Mouse (Mus musculus): ENCODE data around the gene Cd46. TPM values are rescaled to one million over a fixed set of nuclear protein-coding genes. Genes with fewer than 3 reads are reported as not detected.

The Cd46 gene
- polyA plus RNA-seq, 1 experiment from 2014 or later: 0.35 TPM

DNA sequence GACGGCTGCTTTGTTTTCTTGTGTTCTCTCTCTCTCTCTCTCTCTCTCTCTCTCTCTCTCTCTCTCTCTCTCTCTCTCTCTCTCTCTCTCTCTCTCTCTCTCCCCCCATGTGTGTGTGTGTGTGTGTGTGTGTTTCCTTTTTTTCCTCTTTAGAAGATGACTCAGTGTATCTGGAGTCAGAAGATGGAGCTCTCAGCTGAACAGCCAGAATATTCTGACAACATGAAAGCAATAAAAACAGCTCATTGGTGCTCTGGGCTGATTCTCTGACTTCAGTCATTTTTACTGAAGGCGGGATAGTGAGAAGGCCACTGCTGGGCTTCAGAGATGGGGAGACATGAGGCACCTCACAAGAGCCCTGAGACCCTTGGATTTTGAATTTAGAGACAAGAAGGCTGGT, 70.2 kb downstream of the Cd46 start:
- H3K27me3 ChIP-seq: no peaks in the 10 kb centered on the region
- TF ChIP-seq CTCF (IDR thresholded peaks at IDR 0.05): no peak
- CTCF ChIA-PET: no interaction called here
- POLR2A ChIA-PET: no interaction called here
- ATAC-seq (no peak), DNase-seq (ENCODE audit: low read depth, low spot score) (no peak)
- in situ Hi-C loops (cut with MboI; ENCODE audit: low pct_unique_long_range_greater_than_20kb): no loop called here

DNA sequence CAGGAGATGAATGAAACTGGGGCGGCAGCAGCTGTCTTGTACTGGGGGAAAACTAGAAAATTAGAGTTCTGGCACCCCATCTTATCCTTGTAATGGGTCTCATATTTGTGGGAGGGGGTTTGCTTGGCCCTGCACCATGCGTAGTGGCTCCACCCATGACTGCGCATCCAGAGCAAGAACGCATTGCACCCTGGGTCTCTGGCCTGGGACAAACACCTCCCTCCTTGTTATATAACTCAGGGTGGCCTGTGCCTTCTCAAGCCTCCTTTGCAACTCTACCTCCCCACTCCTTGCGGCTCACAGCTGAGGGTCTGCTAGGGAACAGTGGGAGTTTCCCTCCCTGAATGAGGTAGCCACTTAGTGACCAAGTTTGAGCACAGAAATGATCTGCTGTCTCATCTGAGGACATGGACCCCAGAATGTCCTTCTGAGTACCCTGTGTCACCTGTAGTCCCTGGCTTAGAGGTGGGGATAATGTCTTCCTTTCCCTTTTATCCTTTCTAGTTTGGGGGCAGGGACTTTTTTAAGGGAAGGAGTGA, 72.9 kb downstream of the Cd46 start:
- no peak for TF ChIP-seq CTCF (IDR thresholded peaks at IDR 0.05)
- ChIA-PET CTCF (interaction anchor here (2.5 kb wide), 1 partner anchor 11 kb away, joined by 11 read pairs; no protein-coding TSS in a partner anchor), POLR2A (interaction anchor here (0.6 kb wide), 1 partner anchor 200 kb away, joined by 4 read pairs; no protein-coding TSS in a partner anchor)
- ATAC-seq (no peak), DNase-seq (ENCODE audit: low read depth, low spot score) (no peak)
- in situ Hi-C loops (cut with MboI; ENCODE audit: low pct_unique_long_range_greater_than_20kb): no loop called here
- H3K27me3 ChIP-seq: no peaks in the 10 kb centered on the region

DNA sequence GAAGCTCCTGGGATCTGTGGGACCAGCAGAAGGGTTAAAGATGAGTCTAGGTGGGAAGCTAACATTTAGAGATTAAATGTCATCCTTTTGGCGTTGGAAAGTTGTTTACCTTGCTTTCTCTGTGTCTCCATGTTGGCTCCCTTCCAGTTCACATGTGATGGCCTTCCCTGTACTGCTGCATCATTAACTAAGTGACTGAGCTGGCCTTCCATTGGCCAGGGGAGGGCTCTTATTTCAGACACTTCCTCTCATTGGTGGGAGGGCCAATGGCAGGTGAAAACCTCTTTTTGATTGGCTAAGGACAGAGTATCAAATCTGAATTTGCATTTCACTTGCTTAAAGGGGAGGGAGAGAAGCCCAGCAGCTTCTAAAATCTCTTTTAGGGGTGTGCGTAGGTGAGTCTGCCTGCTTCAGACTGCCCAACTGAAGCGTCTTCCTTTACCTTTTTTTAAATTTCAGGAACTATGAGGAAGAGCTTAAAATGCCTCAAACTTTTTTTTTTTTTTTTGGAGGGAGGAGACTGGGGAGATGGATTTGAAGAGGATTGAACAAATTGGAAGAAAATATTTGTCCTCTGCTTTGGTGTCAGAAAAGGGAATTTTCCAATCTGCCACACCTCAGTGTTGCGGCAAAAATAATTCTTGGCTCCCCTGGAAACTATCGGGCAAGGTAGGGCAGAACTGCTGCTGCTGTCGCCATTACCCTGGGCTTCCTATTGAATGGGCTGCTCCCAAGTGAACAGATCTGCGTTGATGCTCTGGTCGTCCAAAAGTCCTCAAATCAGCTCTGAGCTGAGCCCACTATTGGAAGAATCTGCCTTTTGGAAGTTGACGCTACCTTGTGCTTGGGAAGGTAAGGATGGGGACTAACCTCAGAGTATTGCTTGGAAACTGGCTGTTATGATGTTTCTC, 73.7 kb downstream of the Cd46 start:
- in situ Hi-C loops (cut with MboI; ENCODE audit: low pct_unique_long_range_greater_than_20kb): no loop called here
- no peaks in the 10 kb centered on the region for H3K27me3 ChIP-seq
- ChIA-PET CTCF (interaction anchor here (1.1 to 2.5 kb wide), 2 partner anchors 8 to 12 kb away, joined by 3 to 11 read pairs; no protein-coding TSS in a partner anchor), POLR2A (interaction anchor here (0.6 kb wide), 1 partner anchor 200 kb away, joined by 4 read pairs; no protein-coding TSS in a partner anchor)
- TF ChIP-seq CTCF (IDR thresholded peaks at IDR 0.05): no peak
- ATAC-seq (no peak), DNase-seq (ENCODE audit: low read depth, low spot score) (no peak)

DNA sequence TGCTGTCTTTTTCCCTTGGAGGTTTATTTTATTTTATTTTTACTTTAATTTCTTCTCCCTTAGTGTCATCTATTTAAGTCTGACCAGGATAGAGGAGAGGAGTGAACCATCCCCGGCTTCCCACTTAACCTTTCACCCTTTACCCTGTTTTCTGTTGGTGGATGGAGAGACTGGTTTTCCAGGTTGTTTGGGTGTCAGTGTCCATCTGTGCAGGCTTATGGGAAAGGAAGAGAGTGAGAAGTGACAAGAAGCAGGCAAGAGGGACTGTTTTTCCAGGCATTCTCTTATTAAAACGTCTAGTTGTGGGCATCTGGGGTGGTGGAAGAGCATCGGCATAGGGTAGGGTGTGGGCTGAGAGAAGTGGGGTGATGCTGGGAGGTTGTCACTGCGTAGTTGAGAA, 74.4 kb downstream of the Cd46 start:
- TF ChIP-seq CTCF (IDR thresholded peaks at IDR 0.05): no peak
- CTCF ChIA-PET: interaction anchor here (1.1 to 2.5 kb wide), 2 partner anchors 8 to 13 kb away, joined by 3 to 11 read pairs; no protein-coding TSS in a partner anchor
- in situ Hi-C loops (cut with MboI; ENCODE audit: low pct_unique_long_range_greater_than_20kb): no loop called here
- ATAC-seq (no peak), DNase-seq (ENCODE audit: low read depth, low spot score) (no peak)
- POLR2A ChIA-PET: no interaction called here
- no peaks in the 10 kb centered on the region for H3K27me3 ChIP-seq

DNA sequence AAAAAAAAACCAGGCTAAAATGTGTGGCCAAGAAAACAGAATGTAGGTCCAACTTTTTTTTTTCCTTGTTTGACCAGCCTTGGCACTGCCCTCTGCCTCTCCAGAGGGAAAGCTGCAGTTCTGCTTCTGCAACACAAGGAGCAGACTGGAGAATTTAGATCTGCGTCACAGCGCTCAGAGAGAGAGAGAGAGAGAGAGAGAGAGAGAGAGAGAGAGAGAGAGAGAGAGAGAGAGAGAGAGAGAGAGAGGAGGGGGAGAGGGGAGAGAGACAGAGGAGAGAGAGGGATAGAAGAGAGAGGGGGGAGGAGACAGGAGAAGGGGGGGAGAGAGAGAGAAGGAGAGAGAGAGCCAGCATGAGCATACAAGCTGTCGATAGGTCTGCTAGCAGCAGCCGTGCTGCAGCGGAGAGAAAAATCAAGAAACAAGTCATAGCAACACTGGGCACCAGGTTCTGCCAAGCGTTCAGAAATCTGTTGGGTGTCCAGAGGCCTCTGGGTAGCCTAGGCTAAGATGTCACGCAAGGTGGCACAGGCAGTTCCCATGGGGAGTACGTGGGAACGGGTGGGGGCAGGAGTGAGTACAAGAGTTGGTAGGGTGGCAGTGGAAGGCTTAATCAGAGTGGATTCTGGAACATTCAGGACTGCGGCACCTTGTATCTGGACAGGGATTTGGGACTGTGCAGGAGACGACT, 75.1 kb downstream of the Cd46 start:
- TF ChIP-seq CTCF (IDR thresholded peaks at IDR 0.05): peak; percentile 39
- in situ Hi-C loops (cut with MboI; ENCODE audit: low pct_unique_long_range_greater_than_20kb): no loop called here
- H3K27me3 ChIP-seq: no peaks in the 10 kb centered on the region
- CTCF ChIA-PET: interaction anchor here (0.7 to 3.1 kb wide), 3 partner anchors 13 to 55 kb away, joined by 3 to 7 read pairs (median 3); no protein-coding TSS in a partner anchor
- POLR2A ChIA-PET: no interaction called here
- DNase-seq (ENCODE audit: low read depth, low spot score) (no peak), ATAC-seq (peak; percentile 82)

DNA sequence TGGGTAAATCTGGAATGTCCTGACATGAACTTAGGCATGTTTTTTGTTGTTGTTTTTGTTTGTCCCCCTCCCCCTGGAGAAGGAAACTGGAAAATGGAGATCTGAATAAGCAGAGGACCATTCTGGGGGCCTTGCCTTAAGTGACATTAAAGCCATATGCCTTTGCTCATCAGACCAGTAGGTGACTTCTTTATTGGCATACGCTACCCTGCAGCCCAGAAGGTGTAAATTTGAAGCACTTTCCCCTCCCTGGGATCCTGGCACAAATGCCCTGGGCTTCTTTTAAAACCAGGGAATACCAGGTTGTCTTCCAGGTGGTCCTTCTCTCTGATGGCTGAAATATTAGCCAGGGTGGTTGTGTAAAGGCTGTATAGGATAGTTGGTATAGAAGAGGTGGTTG, 76.8 kb downstream of the Cd46 start:
- no peak for ATAC-seq
- no peak for DNase-seq (ENCODE audit: low read depth, low spot score)
- H3K27me3 ChIP-seq: no peaks in the 10 kb centered on the region
- TF ChIP-seq CTCF (IDR thresholded peaks at IDR 0.05): no peak
- ChIA-PET POLR2A (no interaction called here), CTCF (interaction anchor here (3.1 kb wide), 1 partner anchor 12 kb away, joined by 7 read pairs; no protein-coding TSS in a partner anchor)
- in situ Hi-C loops (cut with MboI; ENCODE audit: low pct_unique_long_range_greater_than_20kb): no loop called here

DNA sequence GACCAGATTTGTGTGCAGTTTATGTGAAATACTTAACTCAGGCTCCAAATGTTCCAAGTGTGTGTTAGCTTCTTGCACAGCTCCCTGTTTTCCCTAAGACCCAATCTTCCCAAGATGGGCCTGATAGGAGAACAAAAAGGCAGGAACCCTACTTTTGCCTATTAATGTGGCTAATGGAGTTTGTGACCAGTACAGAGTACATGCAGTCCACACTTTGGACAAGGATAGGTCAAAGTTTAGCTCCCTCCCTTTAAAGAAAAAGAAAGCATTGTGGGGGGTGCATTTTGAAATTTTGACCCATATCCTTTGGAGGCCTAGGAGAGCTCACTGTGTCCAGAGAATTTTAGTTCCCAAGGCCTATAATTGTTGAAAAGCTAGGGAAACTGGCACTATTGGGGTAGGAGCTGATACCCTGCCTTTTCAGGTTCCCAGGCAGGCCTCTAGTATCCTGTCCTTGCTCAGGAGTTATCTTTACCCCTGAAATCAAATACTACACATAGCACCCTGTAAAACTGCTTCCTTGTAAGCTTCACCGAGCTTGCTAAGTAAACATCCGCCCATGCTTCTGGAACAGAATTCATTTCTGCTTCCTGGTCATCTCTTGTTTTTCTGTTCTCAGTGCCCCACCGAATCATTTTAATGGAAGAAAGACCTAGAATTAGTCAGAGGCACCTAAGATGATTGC, 77.7 kb downstream of the Cd46 start:
- CTCF ChIA-PET: interaction anchor here (1.2 to 3.1 kb wide), 3 partner anchors 11 to 38 kb away, joined by 3 to 7 read pairs (median 5); no protein-coding TSS in a partner anchor
- H3K27me3 ChIP-seq: no peaks in the 10 kb centered on the region
- POLR2A ChIA-PET: no interaction called here
- in situ Hi-C loops (cut with MboI; ENCODE audit: low pct_unique_long_range_greater_than_20kb): no loop called here
- TF ChIP-seq CTCF (IDR thresholded peaks at IDR 0.05): no peak
- ATAC-seq (peak; percentile 23), DNase-seq (ENCODE audit: low read depth, low spot score) (no peak)

DNA sequence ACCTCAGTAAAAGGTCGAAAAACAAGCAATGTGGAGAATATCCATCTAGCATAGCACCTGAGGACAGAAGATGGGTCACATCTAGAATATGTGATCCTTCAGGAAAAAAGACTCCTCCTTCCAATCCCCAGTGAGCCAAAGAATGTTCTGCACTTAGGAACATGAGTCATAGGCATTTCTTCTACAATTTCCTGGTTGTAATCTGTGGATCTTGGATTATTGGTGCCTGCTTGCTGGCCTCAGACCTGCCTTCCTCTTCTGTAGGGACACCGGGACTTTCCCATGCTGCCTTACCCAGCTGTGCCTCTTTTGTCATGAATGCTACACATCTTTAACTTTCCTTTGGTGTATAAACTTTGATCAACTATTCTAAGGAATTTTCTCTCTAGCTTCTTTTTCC, 79.5 kb downstream of the Cd46 start:
- in situ Hi-C loops (cut with MboI; ENCODE audit: low pct_unique_long_range_greater_than_20kb): no loop called here
- no peaks in the 10 kb centered on the region for H3K27me3 ChIP-seq
- no peak for TF ChIP-seq CTCF (IDR thresholded peaks at IDR 0.05)
- POLR2A ChIA-PET: no interaction called here
- DNase-seq (ENCODE audit: low read depth, low spot score): no peak
- ATAC-seq: no peak
- CTCF ChIA-PET: interaction anchor here (1.4 to 1.8 kb wide), 2 partner anchors 20 to 30 kb away, joined by 3 to 4 read pairs; no protein-coding TSS in a partner anchor

DNA sequence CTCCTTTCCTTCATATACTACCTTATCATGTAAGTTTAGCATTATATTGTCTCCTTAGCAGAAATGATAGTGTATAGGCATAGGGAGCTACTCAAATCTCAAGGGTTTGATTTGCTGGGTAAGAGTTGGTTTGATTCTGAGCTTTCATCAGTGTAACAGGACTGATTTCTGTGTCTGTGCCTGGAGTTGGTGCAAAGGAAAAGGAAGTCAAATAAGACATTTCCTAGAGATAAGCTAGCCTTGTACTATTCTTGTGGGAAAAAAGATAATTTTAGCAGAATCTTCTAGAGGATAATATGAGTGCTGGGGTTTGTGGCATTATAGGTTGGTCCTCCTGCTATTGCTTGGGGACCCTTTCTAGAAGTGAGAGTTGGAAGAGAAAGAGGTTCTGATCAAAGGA, 85.8 kb downstream of the Cd46 start:
- no peak for ATAC-seq
- no peak for DNase-seq (ENCODE audit: low read depth, low spot score)
- ChIA-PET POLR2A (interaction anchor here (0.7 kb wide), 2 partner anchors 21 to 23 kb away, joined by 3 read pairs; no protein-coding TSS in a partner anchor), CTCF (interaction anchor here (1.2 to 2.7 kb wide), 2 partner anchors 8 to 30 kb away, joined by 3 to 6 read pairs; no protein-coding TSS in a partner anchor)
- no peaks in the 10 kb centered on the region for H3K27me3 ChIP-seq
- in situ Hi-C loops (cut with MboI; ENCODE audit: low pct_unique_long_range_greater_than_20kb): no loop called here
- no peak for TF ChIP-seq CTCF (IDR thresholded peaks at IDR 0.05)

DNA sequence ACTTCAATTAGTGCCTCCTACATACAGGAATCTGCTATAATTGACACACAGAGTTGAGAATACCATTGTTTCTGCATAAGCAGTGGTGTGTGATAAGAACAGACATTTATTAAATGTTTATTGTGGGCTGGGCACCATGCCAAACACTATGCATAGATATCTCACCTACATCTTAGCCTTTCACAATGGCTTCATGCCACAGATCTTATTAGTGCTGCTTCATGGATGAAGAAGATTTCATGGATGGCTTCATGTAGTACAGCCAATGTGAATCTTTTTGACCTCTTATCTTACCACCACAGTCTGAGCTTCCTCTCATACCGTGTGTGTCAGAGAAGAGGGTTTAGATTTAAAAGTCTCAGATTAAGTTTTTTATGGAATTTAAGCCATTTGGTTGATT, 87.9 kb downstream of the Cd46 start:
- ChIA-PET CTCF (interaction anchor here (1.5 kb wide), 1 partner anchor 11 kb away, joined by 7 read pairs; no protein-coding TSS in a partner anchor), POLR2A (no interaction called here)
- no peak for DNase-seq (ENCODE audit: low read depth, low spot score)
- no peak for TF ChIP-seq CTCF (IDR thresholded peaks at IDR 0.05)
- in situ Hi-C loops (cut with MboI; ENCODE audit: low pct_unique_long_range_greater_than_20kb): no loop called here
- H3K27me3 ChIP-seq: no peaks in the 10 kb centered on the region
- ATAC-seq: no peak
